Mouse (Mus musculus) MEL (cell line): ENCODE measurements at regions not wholly inside any gene's neighbourhood (a gene's known extent, or its start where the extent isn't known, plus 50 kb on each side); places are given as distances from the start of the nearest gene placed in this dataset.

Experiments used
- DNase-seq: peaks from one replicate; pipeline ENCODE4 v3.0.0; 2011; ENCODE audit warnings: low read depth, low spot score
- H3K27ac ChIP-seq: 2 replicates; pipeline ENCODE4 v1.5.1; 2012; ENCODE audit warnings: low read depth, mild to moderate bottlenecking, control low read depth, low read length, moderate library complexity; ENCODE audit not compliant: control insufficient read depth
- H3K27me3 ChIP-seq, 2 experiments: fragments of 150-350 bp in 1 of 2; sonication (generic) in 1 of 2; 2 replicates each; pipeline ENCODE4 v1.6.1; 2012; ENCODE audit warnings: low read length in 2 of 2, mild to moderate bottlenecking in 2 of 2, improper control_type of control experiment in 1 of 2, moderate library complexity in 1 of 2; ENCODE audit not compliant: insufficient read depth in 2 of 2, control insufficient read depth in 1 of 2
- H3K36me3 ChIP-seq, 2 experiments: 2 replicates each; pipeline ENCODE4 v1.6.1; 2012 to 2014; ENCODE audit warnings: low read length in 2 of 2, improper control_type of control experiment in 1 of 2, inconsistent platforms in 1 of 2, mild to moderate bottlenecking in 1 of 2; ENCODE audit not compliant: insufficient read depth in 2 of 2, control insufficient read depth in 1 of 2
- H3K4me1 ChIP-seq, 2 experiments: fragments of 150-350 bp in 1 of 2; sonication (generic) in 1 of 2; 2 replicates each; pipeline ENCODE4 v1.6.1; 2012; ENCODE audit warnings: low read length in 2 of 2, improper control_type of control experiment in 1 of 2, mild to moderate bottlenecking in 1 of 2; ENCODE audit not compliant: insufficient read depth in 2 of 2, control insufficient read depth in 1 of 2
- H3K4me3 ChIP-seq, 2 experiments: fragments of 150-350 bp in 1 of 2; sonication (generic) in 1 of 2; 2 replicates each; pipeline ENCODE4 v1.5.1; 2012; ENCODE audit warnings: low read depth in 2 of 2, low read length in 2 of 2, mild to moderate bottlenecking in 2 of 2, moderate library complexity in 2 of 2, control low read depth in 1 of 2, improper control_type of control experiment in 1 of 2; ENCODE audit not compliant: control insufficient read depth in 1 of 2, insufficient read depth in 1 of 2
- H3K79me2 ChIP-seq: 2 replicates; pipeline ENCODE4 v1.6.1; 2012; ENCODE audit warnings: mild to moderate bottlenecking, low read length, moderate library complexity; ENCODE audit not compliant: control insufficient read depth, poor library complexity, insufficient read depth
- H3K9ac ChIP-seq: 2 replicates; pipeline ENCODE4 v1.6.1; 2012; ENCODE audit warnings: low read depth, mild to moderate bottlenecking, control low read depth, low read length, moderate library complexity; ENCODE audit not compliant: control insufficient read depth, poor library complexity, severe bottlenecking
- H3K9me3 ChIP-seq: fragments of 150-350 bp; sonication (generic); replicated peaks from 2 replicates; pipeline ENCODE4 v1.6.1; 2012; ENCODE audit warnings: mild to moderate bottlenecking, low read length, improper control_type of control experiment, moderate library complexity; ENCODE audit not compliant: insufficient read depth
- BHLHE40 ChIP-seq: IDR thresholded peaks from 2 replicates; pipeline ENCODE4 v1.6.1; 2012; ENCODE audit warnings: low read depth, mild to moderate bottlenecking, inconsistent platforms, low read length, improper control_type of control experiment, borderline replicate concordance
- CHD1 ChIP-seq: IDR thresholded peaks from 2 replicates; pipeline ENCODE4 v1.6.1; 2012; ENCODE audit warnings: low read depth, mild to moderate bottlenecking, inconsistent platforms, low read length, improper control_type of control experiment
- EP300 ChIP-seq, 2 experiments: IDR thresholded peaks; 2 replicates each; pipeline ENCODE4 v1.6.1; 2011; ENCODE audit warnings: improper control_type of control experiment in 2 of 2, low read length in 2 of 2, low read depth in 1 of 2, mild to moderate bottlenecking in 1 of 2
- GABPA ChIP-seq: IDR thresholded peaks from 2 replicates; pipeline ENCODE4 v1.6.1; 2012; ENCODE audit warnings: low read depth, mild to moderate bottlenecking, inconsistent platforms, low read length, improper control_type of control experiment, moderate library complexity
- HCFC1 ChIP-seq: IDR thresholded peaks from 2 replicates; pipeline ENCODE4 v1.6.1; 2012; ENCODE audit warnings: low read depth, mild to moderate bottlenecking, inconsistent platforms, low read length, improper control_type of control experiment, moderate library complexity
- JUND ChIP-seq: IDR thresholded peaks from 2 replicates; pipeline ENCODE4 v1.6.1; 2011; ENCODE audit warnings: low read depth, mild to moderate bottlenecking, improper control_type of control experiment, low read length
- KAT2A ChIP-seq: conservative IDR thresholded peaks from 2 replicates; pipeline ENCODE4 v1.6.1; 2012; ENCODE audit warnings: low read depth, low read length, improper control_type of control experiment, inconsistent platforms
- MEF2A ChIP-seq: IDR thresholded peaks from 2 replicates; pipeline ENCODE4 v1.6.1; 2014; ENCODE audit warnings: low read depth, mild to moderate bottlenecking, inconsistent platforms, low read length, improper control_type of control experiment; ENCODE audit not compliant: poor library complexity, insufficient replicate concordance, severe bottlenecking; ENCODE audit errors: extremely low read depth
- MYB ChIP-seq: IDR thresholded peaks from 2 replicates; pipeline ENCODE4 v1.6.1; 2011; ENCODE audit warnings: mild to moderate bottlenecking, low read depth, low read length, improper control_type of control experiment
- NRF1 ChIP-seq: IDR thresholded peaks from 2 replicates; pipeline ENCODE4 v1.6.1; 2014; ENCODE audit warnings: low read depth, mild to moderate bottlenecking, inconsistent platforms, low read length, improper control_type of control experiment, moderate library complexity; ENCODE audit not compliant: poor library complexity, insufficient read depth, severe bottlenecking
- POLR2AphosphoS2 ChIP-seq: IDR thresholded peaks from 2 replicates; pipeline ENCODE4 v1.6.1; 2011; ENCODE audit warnings: low read length, improper control_type of control experiment
- RAD21 ChIP-seq: IDR thresholded peaks from 2 replicates; pipeline ENCODE4 v1.6.1; 2011; ENCODE audit warnings: mild to moderate bottlenecking, low read depth, low read length, improper control_type of control experiment
- RCOR1 ChIP-seq: IDR thresholded peaks from 2 replicates; pipeline ENCODE4 v1.6.1; 2012; ENCODE audit warnings: low read depth, mild to moderate bottlenecking, inconsistent platforms, low read length, improper control_type of control experiment
- SIN3A ChIP-seq: IDR thresholded peaks from 2 replicates; pipeline ENCODE4 v1.6.1; 2012; ENCODE audit warnings: low read length, improper control_type of control experiment, inconsistent platforms
- TAL1 ChIP-seq: IDR thresholded peaks from 2 replicates; pipeline ENCODE4 v1.6.1; 2012; ENCODE audit warnings: mild to moderate bottlenecking, inconsistent platforms, low read length, moderate library complexity, mixed read lengths
- TCF12 ChIP-seq: IDR thresholded peaks from 2 replicates; pipeline ENCODE4 v1.6.1; 2014; ENCODE audit warnings: low read depth, mild to moderate bottlenecking, inconsistent platforms, low read length, improper control_type of control experiment, moderate library complexity
- USF2 ChIP-seq, 2 experiments: IDR thresholded peaks; 2 replicates each; pipeline ENCODE4 v1.6.1; 2011 to 2012; ENCODE audit warnings: improper control_type of control experiment in 2 of 2, low read length in 2 of 2, borderline replicate concordance in 1 of 2, inconsistent platforms in 1 of 2, low read depth in 1 of 2, mild to moderate bottlenecking in 1 of 2; ENCODE audit not compliant: insufficient read depth in 1 of 2
- ZC3H11A ChIP-seq: IDR thresholded peaks from 2 replicates; pipeline ENCODE4 v1.6.1; 2012; ENCODE audit warnings: low read depth, mild to moderate bottlenecking, inconsistent platforms, low read length, improper control_type of control experiment
- ZMIZ1 ChIP-seq: IDR thresholded peaks from 2 replicates; pipeline ENCODE4 v1.6.1; 2012; ENCODE audit warnings: low read depth, mild to moderate bottlenecking, inconsistent platforms, low read length, improper control_type of control experiment, moderate library complexity

- no peaks in the 10 kb centered on the region for H3K79me2 ChIP-seq
- H3K4me3 ChIP-seq, result no peak overlapping the region
- no peaks in the 10 kb centered on the region for H3K36me3 ChIP-seq
- peaks cover 0 to 3% of the 10 kb centered on the region in 2 experiments; a peak in 2 of 4 replicates for H3K27me3 ChIP-seq
- H3K9me3 ChIP-seq, result no peaks in the 10 kb centered on the region
- TF ChIP-seq SIN3A (no peak), POLR2AphosphoS2 (no peak), CHD1 (no peak), RCOR1 (no peak), KAT2A (no peak)
- TF ChIP-seq, all 39 proteins: peak for 0
- H3K9ac ChIP-seq, result no peak overlapping the region
- H3K27ac ChIP-seq, result no peak overlapping the region
- H3K4me1 ChIP-seq, result no peaks in the 10 kb centered on the region
- DNase-seq, result no peak
Observed at GRCm38 (mm10) chr5:149837379-149837778, 159.3 kb downstream of the B3glct start.

- no peak overlapping the region for H3K9ac ChIP-seq
- no peaks in the 10 kb centered on the region for H3K9me3 ChIP-seq
- H3K36me3 ChIP-seq, result no peaks in the 10 kb centered on the region
- H3K79me2 ChIP-seq, result no peaks in the 10 kb centered on the region
- H3K4me3 ChIP-seq, result no peak overlapping the region
- H3K4me1 ChIP-seq, result no peaks in the 10 kb centered on the region
- TF ChIP-seq TCF12 (no peak), POLR2AphosphoS2 (no peak), BHLHE40 (no peak), ZMIZ1 (no peak), RAD21 (no peak), USF2 (IDR thresholded peaks at IDR 0.05; ENCODE audit: borderline replicate concordance in 1 of 2, insufficient read depth in 1 of 2, low read depth in 1 of 2, low read length in 2 of 2) (no peak), GABPA (no peak), HCFC1 (no peak), CHD1 (no peak), MYB (no peak), NRF1 (no peak), JUND (no peak), EP300 (IDR thresholded peaks at IDR 0.05; ENCODE audit: low read depth in 1 of 2, low read length in 2 of 2) (no peak), ZC3H11A (no peak), MEF2A (no peak), TAL1 (no peak)
- DNase-seq, result no peak
- H3K27ac ChIP-seq, result no peak overlapping the region
- peaks cover 3 to 10% of the 10 kb centered on the region in 2 experiments for H3K27me3 ChIP-seq
Observed at GRCm38 (mm10) chr5:149842491-149842890, 164.5 kb downstream of the B3glct start.
